Mouse (Mus musculus) liver, postnatal 0 days (tissue): ENCODE results near the gene Fzd9. TPM values are rescaled to one million over a fixed set of nuclear protein-coding genes. Genes with fewer than 3 reads are reported as not detected.

Source experiments
- ATAC-seq: fragments of 200-750 bp; cut with Nextera tagmentation; 2 replicates; pipeline ENCODE4 v1.8.0; 2017; ENCODE audit warnings: mild to moderate bottlenecking, moderate library complexity
- DNase-seq: peaks from one replicate; pipeline ENCODE4 v3.0.0-alpha.2; 2016
- H3K27ac ChIP-seq: fragments of 300-500 bp; sonication (generic); 2 replicates; pipeline ENCODE4 v1.5.1; 2014; ENCODE audit warnings: antibody characterized with exemption, moderate library complexity, mild to moderate bottlenecking, low read depth
- H3K27me3 ChIP-seq: fragments of 300-500 bp; sonication (generic); 2 replicates; pipeline ENCODE4 v1.6.1; 2014; ENCODE audit warnings: low read length, control low read depth, mixed read lengths; ENCODE audit not compliant: insufficient read depth
- H3K36me3 ChIP-seq: fragments of 300-500 bp; sonication (generic); replicated peaks from 2 replicates; pipeline ENCODE4 v1.6.1; 2014; ENCODE audit warnings: mild to moderate bottlenecking, control low read depth, low read length, moderate library complexity, mixed read lengths; ENCODE audit not compliant: insufficient read depth
- H3K4me1 ChIP-seq: fragments of 300-500 bp; sonication (generic); 2 replicates; pipeline ENCODE4 v1.6.1; 2014; ENCODE audit warnings: antibody characterized with exemption, mild to moderate bottlenecking, control low read depth; ENCODE audit not compliant: insufficient read depth
- H3K4me2 ChIP-seq: fragments of 300-500 bp; sonication (generic); 2 replicates; pipeline ENCODE4 v1.6.1; 2014; ENCODE audit warnings: low read depth, mild to moderate bottlenecking, low read length, moderate library complexity, mixed read lengths
- H3K4me3 ChIP-seq: fragments of 300-500 bp; sonication (generic); 2 replicates; pipeline ENCODE4 v1.5.1; 2014; ENCODE audit warnings: low read depth, low read length
- H3K9ac ChIP-seq: fragments of 300-500 bp; sonication (generic); replicated peaks from 2 replicates; pipeline ENCODE4 v1.6.1; 2014; ENCODE audit warnings: mild to moderate bottlenecking, moderate library complexity
- H3K9me3 ChIP-seq: fragments of 300-500 bp; sonication (generic); 2 replicates; pipeline ENCODE4 v1.6.1; 2016; ENCODE audit warnings: mild to moderate bottlenecking, control low read depth, low read length, mixed read lengths
- CTCF ChIP-seq: sonication (generic); IDR thresholded peaks from 2 replicates; pipeline ENCODE4 v1.5.1; 2016; ENCODE audit warnings: antibody characterized with exemption, low read depth
- EP300 ChIP-seq: IDR thresholded peaks from 2 replicates; pipeline ENCODE4 v1.6.1; 2016; ENCODE audit warnings: antibody characterized with exemption, low read depth, mild to moderate bottlenecking
- WGBS: fragments of 180-500 bp; shearing (Covaris S2); extraction: QIAGEN DNeasy Blood & Tissue Kit; methylation state at CpG from one replicate; pipeline ENCODE4 v1.1.7; 2014; ENCODE audit not compliant: insufficient replicate concordance; 5-methylcytosine and 5-hydroxymethylcytosine counted together
- polyA plus RNA-seq: library from polyadenylated mRNA; unstranded; fragments of >200 nt; fragmentation: Nextera tagmentation; extraction: Ambion mirVana; gene quantifications from 2 replicates; pipeline ENCODE4 v1.2.1, GENCODE M21; 2015

Gene Fzd9
- polyA plus RNA-seq, 1 experiment from 2014 or later, result 0.16 TPM

DNA sequence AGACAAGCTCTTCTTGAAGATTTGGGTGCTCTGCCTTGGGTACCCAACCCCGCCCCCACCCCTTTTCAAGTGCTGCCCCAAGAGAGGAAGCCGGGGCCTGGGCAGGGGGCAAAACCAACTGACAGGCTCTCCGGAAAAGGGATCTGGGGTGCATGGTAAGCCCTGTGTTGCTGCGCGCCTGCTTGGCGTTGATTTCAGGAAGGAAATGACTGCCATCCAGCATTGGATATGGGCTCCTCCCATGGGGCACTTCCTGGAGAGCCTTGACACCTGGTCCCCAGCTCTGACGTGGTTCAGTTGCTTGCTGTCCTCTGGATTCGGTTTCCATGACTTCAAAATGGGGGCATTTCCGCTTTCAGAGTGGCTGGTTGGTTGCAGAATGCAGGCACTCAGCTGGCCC, 13.5 kb upstream of the Fzd9 start:
- no peaks in the 10 kb centered on the region for H3K36me3 ChIP-seq
- no peaks in the 10 kb centered on the region for H3K27me3 ChIP-seq
- WGBS, result 18% methylated on average over 9 of the region's 9 CpGs
- no peaks in the 10 kb centered on the region for H3K9me3 ChIP-seq
- no peak overlapping the region for H3K4me3 ChIP-seq
- TF ChIP-seq CTCF (no peak), EP300 (no peak; the same call in 1 of the 2 replicates)
- peak overlapping the region; percentile 44; the same call in 1 of the 2 replicates for H3K27ac ChIP-seq
- peaks cover 9% of the 10 kb centered on the region for H3K4me1 ChIP-seq
- H3K9ac ChIP-seq, result no peak overlapping the region
- ATAC-seq, result peak; percentile 61; the same call in 1 of the 2 replicates
- peak overlapping the region; percentile 55 for H3K4me2 ChIP-seq
- DNase-seq, result peak; percentile 32

DNA sequence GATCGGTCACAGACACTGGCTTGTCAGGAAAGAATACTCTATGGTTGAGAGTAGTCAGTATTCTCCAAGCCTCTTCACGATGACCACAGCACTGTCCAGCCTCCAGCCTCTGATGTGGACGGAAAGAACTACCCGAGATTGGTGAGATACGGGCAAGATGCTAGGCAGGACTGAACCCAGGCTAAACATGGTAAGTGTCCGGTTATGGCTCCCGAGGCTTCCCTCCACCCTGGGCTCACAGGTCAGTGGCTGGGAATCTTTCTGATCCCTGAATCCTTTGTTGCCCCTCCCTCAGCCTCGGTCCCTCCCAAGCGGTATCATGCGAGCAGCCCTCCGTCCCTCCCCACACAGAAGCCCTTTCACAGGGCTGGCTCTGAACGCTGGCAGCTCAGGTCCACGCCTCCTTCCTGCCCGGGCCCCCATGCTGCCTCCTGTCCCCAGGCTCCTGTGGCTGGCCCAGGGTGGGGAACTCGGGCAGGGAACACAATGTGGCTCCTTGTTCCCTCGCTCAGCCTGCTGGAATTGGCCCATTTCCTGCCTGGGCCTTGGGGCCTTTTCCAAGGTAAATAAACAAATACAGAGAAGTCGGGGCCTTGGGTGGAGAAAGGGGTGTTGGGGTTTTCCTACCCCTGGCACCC, 13.0 kb upstream of the Fzd9 start:
- H3K4me3 ChIP-seq, result peak overlapping the region; percentile 2; the same call in 1 of the 2 replicates
- no peaks in the 10 kb centered on the region for H3K9me3 ChIP-seq
- H3K4me1 ChIP-seq, result peaks cover 9% of the 10 kb centered on the region
- peak overlapping the region; percentile 55 for H3K4me2 ChIP-seq
- no peaks in the 10 kb centered on the region for H3K36me3 ChIP-seq
- TF ChIP-seq EP300, result no peak
- TF ChIP-seq CTCF, result no peak
- H3K27me3 ChIP-seq, result no peaks in the 10 kb centered on the region
- H3K9ac ChIP-seq, result no peak overlapping the region; the same call in 1 of the 2 replicates
- peak; percentile 45; the same call in 1 of the 2 replicates for ATAC-seq
- peak overlapping the region; percentile 44; the same call in 1 of the 2 replicates for H3K27ac ChIP-seq
- 8% methylated on average over 17 of the region's 17 CpGs for WGBS
- peak; percentile 40 for DNase-seq

DNA sequence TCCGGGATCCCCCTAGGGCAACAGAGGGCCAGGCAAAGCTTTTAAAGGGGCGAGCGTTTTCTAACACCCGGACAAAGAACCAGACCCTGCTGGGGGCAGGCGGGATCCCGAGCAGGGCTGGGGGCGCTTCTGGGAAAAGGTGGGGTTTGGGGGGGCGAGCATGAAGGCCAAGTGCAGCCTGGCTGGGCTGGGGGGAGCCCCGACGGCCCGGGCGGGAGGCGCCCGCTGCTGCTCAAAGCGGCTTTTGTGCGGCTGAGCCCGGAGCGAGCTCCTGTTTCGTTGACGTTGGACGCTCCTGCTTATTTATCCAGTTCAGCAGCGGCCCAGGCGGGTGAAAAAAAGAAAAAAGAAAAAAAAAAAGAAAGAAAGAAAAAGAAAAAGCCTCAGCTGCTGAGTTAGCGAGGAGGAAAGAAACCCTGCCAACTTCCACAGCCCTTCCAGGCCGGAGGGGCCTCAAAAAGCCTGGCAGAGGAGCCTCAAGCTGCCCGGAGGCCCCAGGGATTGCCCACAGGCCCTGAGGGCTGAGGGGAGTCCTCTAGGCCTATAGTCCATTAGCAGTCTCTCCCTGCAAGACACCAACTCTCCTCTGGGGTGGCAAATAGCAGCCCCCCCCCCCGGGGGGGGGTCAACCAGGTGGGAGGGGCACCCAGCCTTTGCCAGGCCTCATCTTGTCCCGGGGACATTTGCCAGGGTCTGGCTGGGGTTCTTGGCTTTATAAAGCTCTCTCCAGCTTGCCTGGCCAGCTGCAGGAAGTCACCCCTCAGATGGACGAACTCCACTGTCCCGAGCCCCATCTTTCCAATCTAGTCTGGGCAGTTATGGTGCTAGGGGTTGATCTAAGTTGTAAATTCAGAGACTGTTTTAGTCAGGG, 7.5 kb upstream of the Fzd9 start:
- Histone ChIP-seq H3K36me3 (no peaks in the 10 kb centered on the region), H3K4me3 (no peak overlapping the region), H3K9ac (no peak overlapping the region), H3K27me3 (no peaks in the 10 kb centered on the region), H3K4me1 (no peaks in the 10 kb centered on the region), H3K27ac (no peak overlapping the region), H3K9me3 (peaks cover 5% of the 10 kb centered on the region), H3K4me2 (no peak overlapping the region)
- DNase-seq (no peak), ATAC-seq (no peak)
- 73% methylated on average over 28 of the region's 30 CpGs for WGBS
- TF ChIP-seq EP300, result no peak
- TF ChIP-seq CTCF, result no peak

DNA sequence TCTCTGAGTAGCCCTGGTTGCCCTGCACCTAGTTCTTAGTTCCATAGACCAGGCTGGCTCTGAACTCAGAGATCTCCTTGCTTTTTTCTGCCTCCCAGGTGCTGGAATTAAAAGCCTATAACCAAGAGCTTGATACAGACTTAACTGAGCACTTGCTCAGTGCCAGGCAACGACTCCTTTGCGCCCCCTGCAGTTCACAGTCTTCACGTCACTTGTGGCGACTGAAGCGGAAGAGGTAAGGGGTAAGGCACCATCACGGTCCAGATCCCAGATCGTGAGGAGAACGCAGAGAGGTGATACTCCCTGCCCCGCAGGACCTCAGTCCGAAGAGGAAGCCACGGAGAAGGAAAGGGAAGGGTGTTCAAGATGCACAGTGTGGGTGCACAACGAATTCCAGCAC, 6.5 kb upstream of the Fzd9 start:
- no peak for ATAC-seq
- no peak overlapping the region for H3K4me2 ChIP-seq
- no peak for DNase-seq
- no peak overlapping the region for H3K4me3 ChIP-seq
- H3K4me1 ChIP-seq, result no peaks in the 10 kb centered on the region
- TF ChIP-seq EP300 (no peak), CTCF (peak; percentile 30; the same call in 1 of the 2 replicates)
- H3K27me3 ChIP-seq, result no peaks in the 10 kb centered on the region
- no peak overlapping the region for H3K9ac ChIP-seq
- H3K36me3 ChIP-seq, result no peaks in the 10 kb centered on the region
- 78% methylated on average over 12 of the region's 12 CpGs for WGBS
- H3K27ac ChIP-seq, result no peak overlapping the region
- peaks cover 5% of the 10 kb centered on the region for H3K9me3 ChIP-seq

DNA sequence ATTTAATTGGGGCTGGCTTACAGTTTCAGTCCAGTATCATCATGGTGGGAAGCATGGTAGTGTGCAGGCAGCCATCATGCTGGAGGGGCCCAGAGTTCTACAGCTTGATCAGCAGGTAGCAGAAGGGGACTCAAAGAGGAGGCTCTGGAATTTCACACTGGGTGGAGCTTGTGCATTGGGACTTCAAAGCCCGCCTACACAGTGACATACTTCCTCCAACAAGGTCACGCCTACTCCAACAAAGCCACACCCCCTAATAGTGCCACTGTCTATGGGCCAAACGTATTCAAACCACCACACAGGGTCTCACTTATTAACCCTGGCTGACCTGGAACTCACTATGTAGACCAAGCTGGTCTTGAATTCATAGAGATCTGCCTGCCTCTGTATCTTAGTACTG, 5.1 kb upstream of the Fzd9 start:
- peaks cover 5% of the 10 kb centered on the region for H3K9me3 ChIP-seq
- no peak overlapping the region for H3K4me3 ChIP-seq
- H3K4me2 ChIP-seq, result no peak overlapping the region
- H3K36me3 ChIP-seq, result no peaks in the 10 kb centered on the region
- peaks cover 6% of the 10 kb centered on the region; the same call in 1 of the 2 replicates for H3K27me3 ChIP-seq
- DNase-seq (no peak), ATAC-seq (no peak)
- no peak overlapping the region for H3K9ac ChIP-seq
- no peaks in the 10 kb centered on the region; the same call in 1 of the 2 replicates for H3K4me1 ChIP-seq
- H3K27ac ChIP-seq, result no peak overlapping the region
- TF ChIP-seq EP300, result no peak
- no peak for TF ChIP-seq CTCF
- 79% methylated on average over 3 of the region's 3 CpGs for WGBS

DNA sequence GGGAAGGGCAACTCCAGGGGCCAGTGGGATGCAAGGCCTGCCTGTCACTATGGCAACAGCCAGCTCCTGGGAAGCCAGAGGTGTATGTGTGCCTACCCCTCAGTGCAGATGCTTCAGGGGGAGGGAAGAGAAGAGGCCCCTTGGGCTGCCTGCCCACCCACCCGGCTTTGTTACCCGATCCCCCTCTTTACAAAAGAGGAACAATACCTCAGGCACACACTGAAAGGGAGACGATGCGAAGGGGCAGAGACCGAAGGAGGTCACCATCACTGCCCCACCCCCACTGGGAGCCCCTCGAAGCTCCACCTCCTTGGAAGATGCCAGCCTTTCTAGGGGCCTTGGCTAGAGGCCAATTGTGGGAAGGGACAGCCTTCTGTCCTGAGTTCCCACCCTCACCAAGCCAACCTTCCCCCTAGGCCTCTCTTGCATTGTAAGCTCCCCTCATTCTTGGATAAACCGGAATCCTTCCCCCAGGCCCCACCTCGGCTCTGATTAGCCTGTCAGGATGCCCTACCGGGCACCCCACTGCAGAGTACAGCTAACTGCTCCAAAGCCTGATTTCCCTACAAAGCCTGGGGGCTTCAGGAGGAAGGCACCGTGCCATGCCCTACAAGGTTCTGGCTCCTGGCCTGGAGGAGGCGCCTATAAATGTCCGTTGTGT, 2.8 kb upstream of the Fzd9 start:
- Histone ChIP-seq H3K27ac (no peak overlapping the region), H3K9ac (no peak overlapping the region), H3K27me3 (peaks cover 29% of the 10 kb centered on the region), H3K9me3 (peaks cover 5% of the 10 kb centered on the region), H3K4me2 (no peak overlapping the region), H3K4me3 (no peak overlapping the region), H3K4me1 (peaks cover 10% of the 10 kb centered on the region), H3K36me3 (no peaks in the 10 kb centered on the region)
- ATAC-seq, result no peak
- no peak for DNase-seq
- 36% methylated on average over 12 of the region's 12 CpGs for WGBS
- TF ChIP-seq EP300, result no peak
- TF ChIP-seq CTCF, result no peak
